Mouse (Mus musculus): ENCODE measurements around the gene Arhgdib.

DNA sequence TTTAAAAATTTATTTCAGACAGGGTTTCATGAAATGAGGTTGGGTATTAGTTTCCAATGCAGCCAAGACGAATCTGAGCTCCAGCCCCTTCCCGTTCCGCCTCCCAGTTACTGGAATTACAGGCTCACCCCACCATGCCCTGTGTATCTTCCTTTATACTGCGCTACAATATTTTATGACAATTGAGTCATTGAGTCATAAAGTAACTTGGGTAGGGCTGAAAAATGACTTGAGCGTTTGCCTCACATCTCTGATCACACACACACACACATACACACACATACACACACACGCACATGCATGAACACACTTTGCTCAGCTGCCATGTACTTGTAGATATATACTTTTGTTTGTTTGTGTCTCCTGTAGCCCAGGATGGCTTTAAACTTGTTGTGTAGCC lies 27.5 kb downstream of the Arhgdib start:
- TF ChIP-seq CTCF (IDR thresholded peaks at IDR 0.05; ENCODE audit: control insufficient read depth, insufficient read depth, low read length) (no peak), POLR2A (IDR thresholded peaks at IDR 0.05; ENCODE audit: borderline replicate concordance, control insufficient read depth, low read depth, low read length) (no peak)

Measured in bone marrow, adult 2 months (tissue).